ENCODE assay signal across 8 mouse cellular contexts in the genomic region with DNA sequence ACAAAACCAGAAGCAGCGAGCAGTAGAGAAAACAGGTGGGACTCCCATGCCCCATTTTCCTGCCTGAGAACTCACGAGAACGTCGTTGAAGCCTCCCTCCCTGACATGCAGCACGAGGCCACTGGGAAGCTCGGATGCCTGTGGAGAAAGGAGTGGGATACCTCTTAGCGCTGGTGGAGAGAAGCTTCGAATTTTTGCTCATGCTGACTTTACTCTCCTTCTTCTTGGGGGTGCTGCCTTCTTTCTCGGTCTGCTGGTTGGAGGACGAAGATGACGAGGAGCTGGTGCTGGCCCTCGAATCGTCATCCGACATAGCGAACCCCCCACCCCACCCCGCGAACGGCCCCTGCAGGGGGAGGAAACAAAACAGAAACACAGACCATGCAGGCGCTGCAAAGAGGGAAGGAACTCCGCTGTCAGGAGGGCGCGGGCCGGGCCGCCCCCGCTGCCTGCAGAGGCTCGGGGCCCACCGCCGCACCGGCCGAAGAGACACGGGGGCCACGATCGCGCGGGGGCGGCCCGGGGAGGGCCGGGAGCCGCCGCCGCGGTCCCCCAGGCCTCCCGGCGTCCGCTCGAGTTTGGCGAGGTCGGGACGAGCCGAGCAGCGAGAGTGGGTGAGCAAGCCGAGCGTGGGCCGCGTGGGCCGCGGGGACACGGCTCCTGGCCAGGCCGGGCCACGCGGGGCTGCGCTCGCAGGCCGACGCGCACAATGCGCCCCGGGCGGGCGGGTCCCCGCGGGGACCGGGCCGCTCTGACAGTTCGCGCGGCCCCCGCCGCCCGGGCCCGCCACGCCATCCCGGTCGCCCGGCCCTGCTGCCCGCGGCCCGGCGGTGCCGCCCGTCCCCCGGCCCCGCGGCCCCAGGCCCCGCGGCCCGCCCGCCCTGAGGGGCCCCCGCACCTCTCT. TPM values are rescaled to one million over a fixed set of nuclear protein-coding genes. Genes with fewer than 3 reads are reported as not detected.
DNase-seq lines count a peak whose midpoint lies in the region; ATAC-seq lines count a peak whose summit lies in the region.

No protein-coding gene starts in this region.

- H3K27me3 ChIP-seq in hindbrain, embryonic 16.5 days (replicated peaks; ENCODE audit: control insufficient read depth, insufficient read depth, low read length): no peaks in the 10 kb centered on the region
- no peaks in the 10 kb centered on the region for H3K27me3 ChIP-seq in limb, embryonic 11.5 days (ENCODE audit: control insufficient read depth, insufficient read depth, low read length)
- H3K27me3 ChIP-seq in midbrain, embryonic 11.5 days (ENCODE audit: control insufficient read depth, insufficient read depth, low read length): no peaks in the 10 kb centered on the region

- peak overlapping the region; percentile 91 for H3K27ac ChIP-seq in hindbrain, embryonic 16.5 days (ENCODE audit: low read depth, low read length)
- H3K27ac ChIP-seq in limb, embryonic 11.5 days (replicated peaks; ENCODE audit: low read depth, low read length): peak overlapping the region; percentile 87
- peak overlapping the region; percentile 4 for H3K27ac ChIP-seq in midbrain, embryonic 11.5 days (ENCODE audit: low read depth, low read length)

- ATAC-seq in cerebellum, adult (ENCODE audit: insufficient number of reproducible peaks, low FRiP score, low TSS enrichment): peak; percentile 49
- ATAC-seq in hindbrain, embryonic 16.5 days: peak; percentile 66
- peak; percentile 64; the same call in 1 of the 2 replicates for ATAC-seq in limb, embryonic 11.5 days (ENCODE audit: insufficient number of reproducible peaks, low FRiP score, low TSS enrichment, low read depth)
- ATAC-seq in midbrain, embryonic 11.5 days (ENCODE audit: low FRiP score): peak; percentile 51

- no peaks in the 10 kb centered on the region for H3K36me3 ChIP-seq in hindbrain, embryonic 16.5 days (ENCODE audit: control insufficient read depth, insufficient read depth, low read length)
- H3K36me3 ChIP-seq in limb, embryonic 11.5 days (ENCODE audit: control insufficient read depth, insufficient read depth, low read length): no peaks in the 10 kb centered on the region
- H3K36me3 ChIP-seq in midbrain, embryonic 11.5 days (ENCODE audit: control insufficient read depth, insufficient read depth, low read length): no peaks in the 10 kb centered on the region

- H3K9ac ChIP-seq in hindbrain, embryonic 16.5 days (ENCODE audit: low read depth, low read length): peak overlapping the region; percentile 99
- H3K9ac ChIP-seq in limb, embryonic 11.5 days (ENCODE audit: low read length): peak overlapping the region; percentile 99
- peak overlapping the region; percentile 99 for H3K9ac ChIP-seq in midbrain, embryonic 11.5 days (ENCODE audit: low read length)

- H3K4me1 ChIP-seq in hindbrain, embryonic 16.5 days (ENCODE audit: control insufficient read depth, insufficient read depth, low read depth, low read length): peaks cover 32% of the 10 kb centered on the region
- H3K4me1 ChIP-seq in limb, embryonic 11.5 days (ENCODE audit: control insufficient read depth, insufficient read depth, low read length): peaks cover 20% of the 10 kb centered on the region
- peaks cover 22% of the 10 kb centered on the region for H3K4me1 ChIP-seq in midbrain, embryonic 11.5 days (ENCODE audit: control insufficient read depth, insufficient read depth, low read length)

- H3K4me2 ChIP-seq in hindbrain, embryonic 16.5 days (ENCODE audit: low read length): peak overlapping the region; percentile 57
- H3K4me2 ChIP-seq in limb, embryonic 11.5 days (ENCODE audit: low read depth, severe bottlenecking): peak overlapping the region; percentile 64
- H3K4me2 ChIP-seq in midbrain, embryonic 11.5 days: peak overlapping the region; percentile 78

- peak overlapping the region; percentile 94 for H3K4me3 ChIP-seq in hindbrain, embryonic 16.5 days (ENCODE audit: low read length)
- peak overlapping the region; percentile 81 for H3K4me3 ChIP-seq in limb, embryonic 11.5 days (ENCODE audit: low read depth, low read length)
- peak overlapping the region; percentile 93 for H3K4me3 ChIP-seq in midbrain, embryonic 11.5 days (ENCODE audit: low read depth, low read length)

- H3K9me3 ChIP-seq in hindbrain, embryonic 16.5 days (ENCODE audit: control insufficient read depth, low read length): no peaks in the 10 kb centered on the region; the same call in 1 of the 2 replicates
- H3K9me3 ChIP-seq in limb, embryonic 11.5 days (ENCODE audit: control insufficient read depth, low read length): no peaks in the 10 kb centered on the region
- no peaks in the 10 kb centered on the region for H3K9me3 ChIP-seq in midbrain, embryonic 11.5 days (ENCODE audit: control insufficient read depth, low read length)

- WGBS in hindbrain, embryonic 16.5 days: under 1% methylated on average over 58 of the region's 99 CpGs
- 2% methylated on average over 47 of the region's 99 CpGs for WGBS in limb, embryonic 11.5 days
- under 1% methylated on average over 62 of the region's 99 CpGs for WGBS in midbrain, embryonic 11.5 days

- DNase-seq in cerebellum, adult 9-10 months: no peak
- DNase-seq in cerebellum, adult 18-20 months: peak; percentile 29 to 60
- peak; percentile 25 to 37 for DNase-seq in frontal cortex, postnatal 14 days (ENCODE audit: low spot score in 2 of 2)
- peak; percentile 56 for DNase-seq in limb, embryonic 11.5 days (ENCODE audit: low spot score)
- peak; percentile 93 for DNase-seq in midbrain, embryonic 11.5 days (ENCODE audit: low spot score, missing footprints)
- peak; percentile 34 to 42 for DNase-seq in spleen, adult 18-20 months

RNA-seq across cellular contexts. Expression of a gene that starts 0.6 kb away (rescaled TPM):
- 194 and 201 TPM in 2 replicates for polyA plus RNA-seq in hindbrain, embryonic 16.5 days (2015; fragmentation: Nextera tagmentation; extraction: Ambion mirVana)
- 61.7 and 74.9 TPM in 2 replicates for polyA plus RNA-seq in limb, embryonic 11.5 days (2014; fragmentation: Nextera tagmentation; extraction: Ambion mirVana)
- polyA plus RNA-seq in midbrain, embryonic 11.5 days (2014; fragmentation: Nextera tagmentation; extraction: Ambion mirVana): 74.6 and 76.2 TPM in 2 replicates

RNA-seq across cellular contexts. Expression of a gene that starts 59.9 kb away (rescaled TPM):
- 248 and 259 TPM in 2 replicates for polyA plus RNA-seq in hindbrain, embryonic 16.5 days (2015; fragmentation: Nextera tagmentation; extraction: Ambion mirVana)
- 488 and 528 TPM in 2 replicates for polyA plus RNA-seq in limb, embryonic 11.5 days (2014; fragmentation: Nextera tagmentation; extraction: Ambion mirVana)
- 403 and 466 TPM in 2 replicates for polyA plus RNA-seq in midbrain, embryonic 11.5 days (2014; fragmentation: Nextera tagmentation; extraction: Ambion mirVana)

Comparison
In these comparisons a context has a peak if more than half of its experiments do, and no peak if none do; other contexts are left out.
1. H3K27ac ChIP-seq: peak in every context shown above with its lines; median percentile 91 in hindbrain, embryonic 16.5 days; 87 in limb, embryonic 11.5 days; 4 in midbrain, embryonic 11.5 days.